Mouse (Mus musculus) adrenal gland (tissue): ENCODE results near the gene Slc35f4.

Experiments
- intact Hi-C: fragments of 180-260 bp; cut with DNase I; formaldehyde crosslinking; loops from one replicate; pipeline ENCODE4 v1.15.1; 2025
- long read RNA-seq, 2 experiments: library from polyadenylated mRNA; unstranded; transcript quantifications; one replicate each; pipeline ENCODE4 v2.0.0; 2020; ENCODE audit warnings: borderline replicate concordance in 1 of 2; ENCODE audit not compliant: insufficient replicate concordance in 1 of 2

Slc35f4 gene
- long read RNA-seq, experiment 1 = 0 reads
- long read RNA-seq, experiment 2, partial matches to known transcripts = 0 of 1 reads
- long read RNA-seq, experiment 2, other reads (novel, unspliced or antisense) = 1 of 1 reads

DNA sequence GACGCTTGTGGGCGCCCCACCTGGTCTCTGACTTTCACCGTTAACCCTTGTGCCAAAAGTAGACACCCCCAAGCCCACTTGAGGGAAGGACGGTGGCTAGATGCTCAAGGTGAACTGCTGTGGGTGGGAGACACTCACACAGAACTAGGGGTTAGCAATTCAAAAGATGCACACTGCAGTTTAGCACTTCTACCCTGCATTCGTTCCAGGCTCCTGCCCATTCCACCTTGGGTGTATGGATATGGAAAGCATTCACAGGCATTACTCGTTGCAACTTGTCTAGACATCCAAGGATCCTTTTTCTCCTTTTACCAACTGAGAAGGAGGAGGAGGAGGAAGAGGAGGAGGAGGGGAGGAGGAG lies at the start of gene Slc35f4:
Gene Slc35f4 (minus strand): TSS at position 116 of the 361 bp plus-strand sequence.
- intact Hi-C loops = no loop called here

DNA sequence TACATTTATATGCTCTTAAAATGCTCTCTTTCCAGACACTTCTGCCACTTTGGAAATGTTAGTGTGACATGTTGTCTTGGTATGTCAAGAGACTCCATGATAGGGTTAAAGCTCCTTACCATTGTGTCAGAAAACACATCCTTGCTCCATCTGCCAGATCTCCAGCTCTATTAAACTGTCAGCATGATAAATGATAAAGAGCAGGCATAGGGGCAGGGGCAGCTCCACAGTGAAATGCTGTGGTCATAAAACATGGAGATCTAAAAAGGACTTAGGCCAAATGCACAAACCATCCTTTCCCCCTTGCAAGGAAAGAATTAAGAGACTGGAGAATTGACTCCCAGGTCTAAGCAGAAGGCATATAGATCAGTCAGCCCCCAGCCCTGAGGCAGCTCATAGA lies 42.5 kb upstream of the Slc35f4 start:
- intact Hi-C loops = no loop called here

DNA sequence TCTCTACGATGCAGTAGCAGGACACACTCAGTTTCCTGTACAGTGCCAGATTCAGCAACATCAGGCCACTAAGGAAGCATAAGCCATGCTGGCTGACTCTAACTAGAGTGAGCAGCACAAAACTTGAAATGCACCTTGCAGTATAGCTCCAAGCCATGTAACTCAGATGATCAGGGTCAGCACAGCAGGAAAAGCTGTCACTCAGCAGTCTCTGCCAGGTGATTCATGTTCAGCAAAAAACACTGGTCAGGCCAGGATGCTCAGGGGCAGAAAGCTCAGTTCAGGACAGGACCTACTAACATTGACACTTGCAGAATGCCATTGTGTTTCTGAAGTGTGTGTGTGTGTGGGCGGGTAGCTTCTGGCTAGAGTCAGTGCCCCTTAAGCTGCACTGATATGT lies 34.9 kb upstream of the Slc35f4 start:
- intact Hi-C loops = no loop called here

DNA sequence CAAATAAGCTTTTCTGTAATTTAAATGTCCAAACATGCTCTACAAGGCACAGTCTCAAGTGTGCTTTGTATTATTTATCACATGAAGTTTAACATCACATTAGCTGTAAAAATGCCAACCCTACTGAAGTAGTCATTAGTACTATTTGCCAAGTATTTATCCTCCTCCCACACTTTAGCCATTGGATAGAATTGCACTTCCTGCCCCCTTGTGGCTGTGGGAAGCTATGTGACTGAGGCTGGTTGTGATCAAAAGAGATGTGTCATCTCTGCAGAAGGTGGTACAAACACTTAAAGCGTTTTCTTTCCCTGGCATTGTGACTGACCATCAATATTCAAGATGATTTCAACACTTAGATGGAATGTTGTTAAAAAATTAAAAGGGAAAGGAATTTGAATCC lies 14.3 kb upstream of the Slc35f4 start:
- intact Hi-C loops = loop anchor here (2.0 to 10.0 kb wide), 2 partner anchors 195 to 305 kb away; no protein-coding TSS in a partner anchor

DNA sequence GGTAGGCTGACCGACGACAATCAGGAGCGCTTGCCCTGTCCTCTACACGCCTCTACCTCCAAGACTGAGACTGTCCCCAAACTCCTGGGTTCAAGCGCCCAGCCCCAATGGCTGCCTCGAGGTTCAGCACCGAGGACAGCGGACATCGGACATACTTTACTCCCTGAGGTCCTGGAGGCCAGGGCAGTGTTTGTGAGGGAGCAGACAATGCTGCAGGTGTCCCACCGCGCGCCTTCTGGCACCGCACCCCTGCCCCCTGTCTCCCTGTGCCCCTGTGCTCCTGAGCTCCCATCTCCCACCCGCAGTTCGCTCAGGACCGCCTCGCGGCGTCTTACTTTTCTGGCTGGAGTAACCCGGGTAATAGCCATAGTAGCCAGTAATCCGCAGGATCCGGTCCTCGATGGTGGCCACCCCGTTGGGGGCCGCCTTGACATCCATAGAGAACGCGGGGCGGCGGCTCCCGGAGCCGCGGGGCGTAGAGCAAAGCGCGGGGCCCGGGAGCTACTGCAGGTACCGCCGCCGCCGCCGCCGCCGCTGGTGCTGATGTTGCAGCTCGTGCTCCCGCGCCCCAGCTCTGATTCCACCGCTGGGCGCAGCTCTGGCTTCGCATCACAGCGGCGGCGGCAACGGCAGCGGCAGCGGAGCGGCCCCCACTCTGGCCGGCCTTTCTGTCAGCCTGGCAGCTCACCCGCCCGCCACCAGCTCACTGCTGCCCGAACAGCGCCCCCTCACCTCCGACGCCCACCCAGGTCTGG lies 493 bp downstream of the Slc35f4 start:
- intact Hi-C loops = no loop called here

DNA sequence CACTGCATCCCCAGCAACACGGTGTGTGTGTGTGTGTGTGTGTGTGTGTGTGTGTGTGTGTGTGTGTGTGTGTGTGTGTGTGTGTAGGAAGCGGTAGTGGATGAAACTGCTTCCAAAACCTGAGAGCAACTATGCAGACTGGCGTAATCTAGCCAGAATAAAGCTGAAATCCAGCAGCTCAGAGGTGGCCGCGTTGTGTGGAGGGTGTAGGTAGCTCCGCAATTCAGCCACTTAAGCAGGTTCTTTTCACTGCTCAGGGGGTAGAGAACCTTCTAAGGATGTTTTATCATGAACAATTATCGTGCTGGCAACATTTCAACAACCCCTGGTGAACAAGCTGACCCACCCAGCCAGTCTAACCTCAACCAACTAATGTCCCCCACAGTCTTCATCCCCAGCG lies 1.2 kb downstream of the Slc35f4 start:
- intact Hi-C loops = no loop called here

DNA sequence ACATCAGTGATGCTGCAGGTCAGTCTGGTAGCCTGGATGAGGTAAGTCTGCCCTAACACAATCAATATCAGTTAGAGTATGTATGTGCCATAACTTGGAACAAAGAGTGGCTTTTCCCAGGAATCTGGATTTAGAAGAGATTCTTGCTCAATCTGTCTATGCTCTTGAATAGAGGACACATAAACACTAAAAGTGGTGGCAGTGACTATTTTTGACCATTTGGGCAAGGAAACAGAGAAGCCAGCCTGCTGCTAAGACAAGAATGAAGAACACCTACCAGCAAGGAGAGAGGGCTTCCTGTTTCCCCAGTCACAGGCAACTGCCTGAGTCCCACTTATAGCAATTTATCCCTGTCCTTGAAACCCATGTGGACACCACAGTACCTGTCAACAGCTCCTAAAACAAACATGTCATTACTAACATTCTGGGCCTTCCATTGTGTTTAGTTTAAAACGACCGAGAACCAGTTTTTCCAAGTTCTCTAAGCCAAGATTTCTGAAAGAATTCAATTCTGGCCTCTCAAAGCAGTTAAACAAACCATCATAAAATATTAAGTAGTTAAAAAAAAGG lies 10.7 kb downstream of the Slc35f4 start:
- intact Hi-C loops = no loop called here

DNA sequence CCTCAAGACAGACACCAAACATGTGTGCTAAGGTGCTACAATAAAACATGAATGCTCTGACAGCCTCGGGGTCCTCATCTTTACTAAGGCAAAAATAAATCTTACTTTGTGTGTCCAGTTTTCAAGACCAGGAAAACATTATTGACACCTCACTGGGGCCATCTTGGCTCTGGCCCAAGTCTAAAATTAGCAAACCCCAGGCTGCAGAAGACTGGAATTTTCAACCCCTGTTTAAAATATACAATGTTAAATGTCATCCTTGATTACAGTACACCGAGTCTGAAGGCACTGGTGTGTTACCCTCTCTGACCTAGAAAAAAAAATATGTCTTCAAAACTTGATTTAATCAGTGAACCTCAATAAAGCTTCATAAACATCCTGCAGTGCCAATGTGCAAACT lies 11.7 kb downstream of the Slc35f4 start:
- intact Hi-C loops = no loop called here

DNA sequence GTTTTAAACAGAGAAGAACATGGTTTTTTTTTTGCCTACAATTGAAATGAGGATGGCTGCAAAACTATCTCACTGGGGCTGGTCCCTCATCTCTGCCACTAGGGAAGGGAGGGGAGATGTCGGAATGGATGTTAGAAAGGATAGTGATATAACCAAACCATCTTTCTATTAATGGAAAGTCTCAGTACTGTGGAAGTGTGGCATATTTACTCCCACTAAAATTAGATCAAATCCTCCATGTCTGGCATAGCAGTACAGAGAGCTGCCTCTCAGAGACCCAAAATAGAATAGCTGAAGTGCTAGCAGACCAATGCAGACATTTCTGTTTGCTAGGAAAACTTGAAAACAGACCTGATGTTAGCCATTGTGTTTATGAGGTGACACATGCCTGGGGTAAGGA lies 30.7 kb downstream of the Slc35f4 start:
- intact Hi-C loops = no loop called here

DNA sequence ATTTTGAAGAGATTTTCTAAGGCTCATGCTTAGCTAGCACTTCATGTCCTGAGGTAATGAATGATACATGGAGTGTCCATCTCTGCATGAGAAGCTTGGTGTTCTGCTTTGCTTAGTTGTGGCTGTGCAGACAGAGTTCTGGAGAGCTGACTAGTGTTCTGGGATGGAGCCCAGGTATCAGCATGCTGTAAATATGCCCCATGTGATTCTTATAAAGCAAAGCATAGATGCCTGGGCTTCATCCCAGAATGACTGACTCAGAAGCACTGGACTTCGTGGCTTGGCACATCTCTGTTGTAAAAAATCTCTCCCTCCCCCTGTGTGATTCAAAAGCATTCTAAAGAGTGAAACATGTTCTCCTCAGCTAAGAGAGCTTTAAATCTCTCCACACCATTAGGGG lies 32.1 kb downstream of the Slc35f4 start:
- intact Hi-C loops = no loop called here

DNA sequence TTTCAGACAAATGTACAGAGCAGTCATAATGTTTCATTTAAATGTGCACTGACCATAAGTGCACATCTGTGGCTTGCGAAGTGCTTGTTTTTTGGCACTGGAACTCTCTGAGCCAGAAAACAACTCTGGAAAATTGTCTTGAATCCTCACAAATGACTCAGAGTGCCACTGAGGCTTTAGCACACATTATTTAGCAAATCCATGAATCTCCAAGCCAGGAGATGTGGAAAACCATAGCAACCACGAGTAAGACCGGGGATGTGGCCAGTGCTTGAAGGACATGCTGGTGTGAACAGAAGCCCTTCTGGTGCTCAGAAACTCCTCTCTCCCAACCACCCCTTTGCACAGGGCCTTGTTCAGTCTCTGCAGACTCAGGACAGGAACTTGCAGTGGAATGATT lies 33.3 kb downstream of the Slc35f4 start:
- intact Hi-C loops = no loop called here

DNA sequence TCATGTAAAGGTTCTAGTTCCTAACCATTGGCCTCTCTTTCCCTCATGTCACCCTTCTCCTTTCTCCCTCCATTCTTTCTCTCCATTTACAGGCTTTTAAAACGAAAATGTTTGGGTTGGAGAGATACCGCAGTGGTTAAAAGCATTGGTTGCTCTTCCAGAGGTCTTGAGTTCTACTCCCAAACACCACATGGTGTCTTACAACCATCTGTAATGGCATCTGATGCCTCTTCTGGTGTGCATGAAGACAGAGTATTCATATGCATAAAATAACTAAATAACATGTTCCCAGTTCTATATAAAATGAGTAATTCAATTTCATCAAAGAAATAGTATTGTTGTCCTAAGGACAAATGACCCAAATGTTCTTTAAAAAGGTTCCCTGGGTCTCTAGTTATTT lies 49.2 kb downstream of the Slc35f4 start:
- intact Hi-C loops = no loop called here

DNA sequence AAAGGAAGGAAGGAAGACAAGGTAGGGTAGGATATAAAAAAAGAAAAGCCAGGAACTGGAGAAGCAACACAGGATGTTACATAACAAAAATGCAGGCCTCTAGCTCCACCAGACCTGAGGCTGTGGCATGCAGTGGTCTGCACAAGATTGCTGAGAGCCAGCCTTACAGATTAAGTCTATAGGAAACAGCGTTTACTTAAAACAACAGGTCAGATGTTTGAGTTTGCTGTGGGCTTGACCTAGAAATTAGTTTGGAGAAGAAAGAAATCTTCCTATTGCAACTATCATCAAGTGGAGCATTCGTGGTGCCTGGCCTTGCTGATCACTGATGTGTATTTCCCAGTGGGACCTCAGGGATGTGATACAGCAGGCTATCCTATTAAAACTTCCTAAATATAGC lies 64.1 kb downstream of the Slc35f4 start:
- intact Hi-C loops = no loop called here

DNA sequence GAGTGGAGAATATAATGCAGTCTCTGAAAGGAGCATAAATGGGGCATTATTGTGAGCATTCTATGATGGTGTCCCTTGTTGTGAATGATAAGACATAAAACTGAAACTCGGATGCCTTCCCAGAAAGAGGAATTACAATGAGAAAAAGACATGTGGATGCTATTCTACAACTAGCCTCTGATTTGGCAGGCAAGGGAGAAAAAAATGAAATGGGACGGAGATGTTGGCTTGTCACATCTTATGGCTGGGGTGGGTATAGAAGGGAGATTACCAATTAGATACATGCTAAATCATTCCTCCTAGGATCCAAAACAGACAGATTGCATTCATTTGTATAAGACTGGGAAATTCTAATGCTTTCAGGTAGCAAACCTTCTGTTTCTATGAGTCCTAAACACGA lies 65.0 kb downstream of the Slc35f4 start:
- intact Hi-C loops = no loop called here

DNA sequence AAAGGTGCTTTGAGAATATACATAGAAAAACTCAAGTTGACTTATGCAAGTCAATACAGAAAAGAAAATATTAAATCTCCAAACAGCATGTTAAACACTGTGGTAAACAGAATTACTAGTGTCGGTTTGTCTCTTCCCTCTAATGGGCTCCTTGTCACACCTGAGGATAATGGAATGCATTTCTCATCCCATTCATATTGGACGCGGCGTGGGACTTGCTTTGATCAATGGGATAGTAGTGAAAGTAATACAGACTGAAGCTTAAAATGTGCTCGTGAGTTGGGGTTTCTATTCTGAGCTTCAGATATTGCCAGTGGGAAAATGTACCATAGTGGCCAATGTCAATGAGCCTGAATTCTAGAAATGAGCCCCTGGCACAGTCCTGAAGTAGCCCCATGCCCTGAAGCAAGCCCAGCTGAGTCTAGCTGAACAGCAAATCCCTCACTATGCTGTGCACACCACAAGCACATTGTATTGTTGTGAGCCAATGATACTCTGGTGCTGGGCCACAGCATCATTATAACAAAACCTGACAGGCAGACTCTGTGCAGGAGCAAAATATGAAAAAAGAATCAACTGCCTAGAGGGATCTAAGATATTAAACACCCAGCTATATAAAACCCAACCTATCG lies 71.4 kb downstream of the Slc35f4 start:
- intact Hi-C loops = no loop called here

DNA sequence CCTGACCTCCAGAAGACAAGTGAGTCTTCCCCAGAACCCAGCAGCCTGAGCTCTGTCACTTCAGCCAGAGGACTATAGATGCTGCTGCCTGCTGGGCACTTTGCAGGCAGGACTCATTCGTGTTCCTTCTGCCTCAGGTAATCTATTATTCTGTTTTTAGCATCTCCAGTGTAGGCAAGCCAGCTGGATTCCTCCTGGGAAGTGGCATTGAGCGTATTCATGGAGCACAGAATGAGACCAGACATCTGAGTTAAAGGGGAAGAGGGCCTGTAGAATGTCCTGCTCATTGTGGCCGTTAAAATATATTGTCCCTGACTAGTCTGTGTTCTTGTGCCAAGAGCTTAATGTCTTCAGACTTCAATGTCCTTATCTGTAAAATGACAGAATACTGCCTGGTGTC lies 72.1 kb downstream of the Slc35f4 start:
- intact Hi-C loops = no loop called here

DNA sequence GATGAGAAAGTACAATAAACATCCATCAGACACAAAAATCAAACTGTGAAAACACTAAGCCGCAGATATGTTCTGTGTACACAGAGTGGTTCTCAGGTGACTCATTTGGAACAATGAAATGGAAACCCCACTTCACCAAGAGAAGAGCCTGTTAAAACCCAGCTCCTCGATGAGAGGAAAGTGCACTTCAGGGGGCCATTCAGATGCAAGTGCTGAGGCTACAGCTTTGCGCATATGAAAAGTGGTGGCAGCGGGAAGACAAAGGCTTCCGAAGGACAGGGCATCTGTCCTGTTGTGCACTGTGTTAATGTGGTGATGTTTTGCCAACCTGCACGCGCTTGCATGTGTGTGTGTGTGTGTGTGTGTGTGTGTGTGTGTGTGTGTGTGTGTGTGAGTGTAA lies 78.2 kb downstream of the Slc35f4 start:
- intact Hi-C loops = no loop called here

DNA sequence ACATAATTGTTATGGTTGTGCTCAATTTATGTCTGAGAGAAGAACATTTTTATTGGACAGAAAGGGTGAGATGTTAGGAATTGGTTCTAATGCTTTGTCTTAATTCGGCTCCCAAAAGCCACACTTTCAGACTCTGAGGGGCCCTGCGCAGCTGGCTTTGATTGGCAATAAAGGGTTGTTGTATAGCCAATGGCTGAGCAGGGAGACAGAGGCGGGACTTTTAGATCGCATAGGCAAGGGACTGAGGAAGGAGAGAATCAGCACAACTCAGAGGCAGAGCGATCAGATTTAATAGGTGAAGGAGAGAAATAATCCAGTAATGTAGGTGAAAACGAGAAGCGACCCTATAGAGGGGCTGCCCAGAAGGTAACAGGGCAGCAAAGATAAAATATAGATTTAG lies 79.4 kb downstream of the Slc35f4 start:
- intact Hi-C loops = no loop called here

DNA sequence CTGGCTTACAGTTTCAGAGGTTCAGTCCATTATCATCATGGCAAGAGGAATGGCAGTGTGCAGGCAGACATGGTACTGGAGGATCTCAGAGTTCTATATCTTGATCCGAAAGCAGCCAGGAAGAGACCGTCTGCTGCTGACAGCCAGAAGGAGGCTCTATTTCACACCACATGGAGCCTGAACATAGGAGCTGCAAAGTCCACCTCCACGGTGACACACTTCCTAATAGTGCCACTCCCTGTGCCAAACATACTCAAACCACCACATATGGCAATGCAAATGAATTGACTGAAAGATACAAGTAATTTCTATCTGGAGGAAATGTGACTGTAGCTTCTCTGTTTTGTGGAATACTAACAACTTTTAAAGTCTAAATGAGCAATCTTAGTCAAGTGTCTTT lies 89.0 kb downstream of the Slc35f4 start:
- intact Hi-C loops = no loop called here

DNA sequence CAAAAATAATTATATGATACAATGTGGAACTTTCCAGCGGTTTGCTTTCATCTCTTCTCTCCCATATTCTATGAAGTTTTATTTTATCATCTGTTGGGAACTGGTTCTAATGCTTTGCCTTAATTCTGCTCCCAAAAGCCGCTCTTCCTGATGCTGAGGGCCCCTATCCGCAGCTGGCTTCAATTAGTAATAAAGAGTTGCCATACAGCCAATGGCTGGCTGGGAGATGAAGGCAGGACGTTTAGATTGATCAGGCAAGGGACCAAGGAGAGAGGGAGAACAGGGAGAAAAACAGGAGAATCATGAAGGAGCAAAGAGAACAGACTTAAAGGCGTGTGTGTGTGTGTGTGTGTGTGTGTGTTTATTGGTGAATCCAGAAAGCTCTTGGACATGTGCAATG lies 94.0 kb downstream of the Slc35f4 start:
- intact Hi-C loops = no loop called here

DNA sequence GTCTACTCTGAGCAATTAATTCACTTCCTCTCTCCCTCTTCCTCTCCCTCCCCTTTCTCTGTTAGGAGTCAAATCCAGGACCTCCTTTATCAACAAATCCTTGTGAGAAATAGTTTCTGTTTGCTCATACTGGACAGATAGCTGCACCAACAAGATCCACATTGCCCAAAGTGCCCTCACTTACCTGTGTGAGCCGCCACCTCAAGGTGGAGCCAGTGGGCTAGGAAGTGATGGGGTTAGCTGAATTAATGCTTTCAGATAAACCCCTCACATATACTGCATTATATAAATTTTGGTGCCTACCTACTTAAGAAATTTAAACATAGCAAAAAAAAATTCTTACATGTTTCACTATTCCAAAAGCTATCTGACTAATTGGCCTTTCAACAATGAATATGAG lies 133.4 kb downstream of the Slc35f4 start:
- intact Hi-C loops = no loop called here

DNA sequence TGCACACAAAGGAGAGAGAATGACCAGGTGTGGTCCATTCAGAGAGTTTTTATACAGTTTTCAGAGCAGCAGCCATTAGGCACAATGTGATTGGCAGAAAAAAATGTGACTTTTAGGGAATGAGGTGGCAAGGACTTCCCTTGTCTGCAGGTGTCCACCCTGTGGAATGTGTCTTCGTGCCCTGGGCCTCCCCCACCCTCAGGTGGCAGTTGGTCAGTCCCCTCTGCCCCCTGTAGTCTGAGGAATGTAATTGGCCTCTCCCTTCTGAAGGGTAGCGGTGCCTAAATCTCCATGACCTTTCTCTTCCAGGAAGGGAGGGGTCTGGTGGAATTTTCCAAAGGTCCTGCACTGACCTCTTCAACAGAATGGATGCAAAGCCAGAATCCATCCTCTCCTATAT lies 163.7 kb downstream of the Slc35f4 start:
- intact Hi-C loops = no loop called here

DNA sequence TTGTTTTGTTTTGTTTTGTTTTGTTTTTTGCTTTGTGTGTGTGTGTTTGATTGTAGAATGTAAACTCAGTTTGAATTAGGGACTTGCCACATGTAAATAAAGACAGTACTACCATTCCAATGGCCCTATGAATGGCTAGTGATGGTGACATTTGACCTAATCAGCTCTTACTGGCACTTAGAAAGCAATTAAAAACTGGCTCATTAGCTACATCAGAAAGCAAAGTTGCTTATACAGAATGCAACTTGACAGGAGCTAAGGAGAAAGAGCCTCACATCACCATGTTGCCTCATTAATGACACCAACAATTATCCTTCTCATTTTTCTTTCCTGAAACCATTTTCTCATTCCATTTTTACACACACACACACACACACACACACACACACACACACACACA lies 170.3 kb downstream of the Slc35f4 start:
- intact Hi-C loops = no loop called here
